Mouse (Mus musculus) bone marrow, adult 2 months (tissue): ENCODE data around the gene Pex11g.
A peak's percentile ranks its signal among the peaks of the same experiment; 100 is the strongest.

Experiments
- CTCF ChIP-seq: fragments of 200-500 bp; IDR thresholded peaks from 2 replicates; pipeline ENCODE4 v1.5.1; 2011; ENCODE audit warnings: low read length, control low read depth; ENCODE audit not compliant: control insufficient read depth, insufficient read depth
- POLR2A ChIP-seq: fragments of 200-500 bp; IDR thresholded peaks from 2 replicates; pipeline ENCODE4 v1.6.1; 2011; ENCODE audit warnings: low read depth, mild to moderate bottlenecking, control low read depth, low read length, borderline replicate concordance; ENCODE audit not compliant: control insufficient read depth

DNA sequence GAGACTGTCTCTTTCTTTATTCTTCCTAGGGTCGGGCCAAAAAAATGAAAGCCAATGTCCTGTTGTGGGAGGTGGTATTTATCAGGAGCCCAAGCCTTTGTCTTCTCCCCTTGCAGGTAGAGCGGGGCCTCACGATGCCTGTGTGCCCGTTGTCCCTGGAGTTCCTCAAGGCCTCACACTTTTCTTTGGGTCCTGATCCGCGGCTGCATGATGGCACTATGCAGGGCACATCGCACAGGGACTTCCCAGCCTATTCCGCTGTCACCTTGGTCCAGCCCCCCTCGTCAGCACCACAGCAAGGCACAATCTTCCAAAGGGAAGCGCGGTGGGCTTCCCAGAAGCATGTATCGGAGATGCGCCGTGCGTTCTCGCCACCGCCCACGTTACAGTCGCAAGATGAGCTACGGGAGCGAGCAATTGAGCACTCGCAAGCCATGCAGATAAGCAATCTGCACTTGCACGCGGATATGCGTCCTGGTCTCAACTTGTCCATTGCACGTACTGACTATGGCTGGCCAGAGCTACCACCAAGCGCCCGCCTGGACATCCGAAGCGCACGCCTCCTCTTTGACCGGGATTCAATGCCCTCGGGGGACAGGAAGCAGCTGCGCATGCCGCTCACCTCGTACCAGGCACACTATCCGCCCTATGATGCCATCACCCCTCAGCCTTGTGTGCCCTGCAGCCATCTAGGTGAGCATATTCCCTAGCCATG, 8.4 kb upstream of the Pex11g start:
- TF ChIP-seq CTCF (no peak), POLR2A (peak; percentile 21; the same call in 1 of the 2 replicates)
